Mouse (Mus musculus): ENCODE measurements around the gene Acta1. TPM values are rescaled to one million over a fixed set of nuclear protein-coding genes. Genes with fewer than 3 reads are reported as not detected.

Gene Acta1
- total RNA-seq (2021): over 10,000 TPM; 58,912 to 62,167 TPM
- long read RNA-seq, experiment 1, transcript Acta1-201 (7 exons, 1,446 nt): major isoform, 80,949 of 86,933 reads
- long read RNA-seq, experiment 1, partial matches to known transcripts: 4,959 of 86,933 reads
- long read RNA-seq, experiment 1, other reads (novel, unspliced or antisense): 1,025 of 86,933 reads
- long read RNA-seq, experiment 2, transcript Acta1-201 (7 exons, 1,446 nt): major isoform, 83,228 of 89,378 reads
- long read RNA-seq, experiment 2, partial matches to known transcripts: 5,037 of 89,378 reads
- long read RNA-seq, experiment 2, other reads (novel, unspliced or antisense): 1,113 of 89,378 reads

- intact Hi-C loops (cut with DNase I; ENCODE audit: low total_unique reads): no loop called here
- peak; percentile 89 for DNase-seq
These were observed at the start of gene Acta1 for GRCm38 (mm10) chr8:123894502-123895097. TSS of gene Acta1 (minus strand) at chr8:123894751.

GRCm38 (mm10) chr8:123929026-123929425 is 34.5 kb upstream of the Acta1 start:
- no peak for DNase-seq
- intact Hi-C loops (cut with DNase I; ENCODE audit: low total_unique reads): no loop called here

- intact Hi-C loops (cut with DNase I; ENCODE audit: low total_unique reads): no loop called here
- peak; percentile 42 for DNase-seq
These were observed 31.1 kb upstream of the Acta1 start for GRCm38 (mm10) chr8:123925671-123926070.

GRCm38 (mm10) chr8:123924719-123925118 is 30.2 kb upstream of the Acta1 start:
- peak; percentile 79 for DNase-seq
- intact Hi-C loops (cut with DNase I; ENCODE audit: low total_unique reads): loop anchor here (5.0 kb wide), 1 partner anchor 428 kb away; no protein-coding TSS in a partner anchor

GRCm38 (mm10) chr8:123914635-123915034 is 20.1 kb upstream of the Acta1 start:
- intact Hi-C loops (cut with DNase I; ENCODE audit: low total_unique reads): no loop called here
- no peak for DNase-seq

GRCm38 (mm10) chr8:123912265-123912664 is 17.7 kb upstream of the Acta1 start:
- intact Hi-C loops (cut with DNase I; ENCODE audit: low total_unique reads): no loop called here
- no peak for DNase-seq

GRCm38 (mm10) chr8:123907604-123908003 is 13.1 kb upstream of the Acta1 start:
- intact Hi-C loops (cut with DNase I; ENCODE audit: low total_unique reads): no loop called here
- DNase-seq: no peak

- intact Hi-C loops (cut with DNase I; ENCODE audit: low total_unique reads): no loop called here
- DNase-seq: no peak
These were observed 8.1 kb upstream of the Acta1 start for GRCm38 (mm10) chr8:123902653-123903052.

- intact Hi-C loops (cut with DNase I; ENCODE audit: low total_unique reads): no loop called here
- DNase-seq: no peak
These were observed 4.8 kb upstream of the Acta1 start for GRCm38 (mm10) chr8:123899366-123899765.

- intact Hi-C loops (cut with DNase I; ENCODE audit: low total_unique reads): no loop called here
- no peak for DNase-seq
These were observed 4.0 kb upstream of the Acta1 start for GRCm38 (mm10) chr8:123898576-123898975.

- no peak for DNase-seq
- intact Hi-C loops (cut with DNase I; ENCODE audit: low total_unique reads): no loop called here
These were observed 2.2 kb upstream of the Acta1 start for GRCm38 (mm10) chr8:123896774-123897173.

GRCm38 (mm10) chr8:123896366-123896761 is 1.8 kb upstream of the Acta1 start:
- no peak for DNase-seq
- intact Hi-C loops (cut with DNase I; ENCODE audit: low total_unique reads): no loop called here

GRCm38 (mm10) chr8:123895680-123896365 is 1.3 kb upstream of the Acta1 start:
- intact Hi-C loops (cut with DNase I; ENCODE audit: low total_unique reads): no loop called here
- DNase-seq: peak; percentile 68

GRCm38 (mm10) chr8:123895230-123895629 is 679 bp upstream of the Acta1 start:
- intact Hi-C loops (cut with DNase I; ENCODE audit: low total_unique reads): no loop called here
- DNase-seq: peak; percentile 67

GRCm38 (mm10) chr8:123893413-123893812 is 1.1 kb downstream of the Acta1 start:
- peak; percentile 38 for DNase-seq
- intact Hi-C loops (cut with DNase I; ENCODE audit: low total_unique reads): no loop called here

- intact Hi-C loops (cut with DNase I; ENCODE audit: low total_unique reads): no loop called here
- DNase-seq: peak; percentile 36
These were observed 1.9 kb downstream of the Acta1 start for GRCm38 (mm10) chr8:123892586-123893155.

GRCm38 (mm10) chr8:123891883-123892585 is 2.5 kb downstream of the Acta1 start:
- peak; percentile 59 for DNase-seq

GRCm38 (mm10) chr8:123891271-123891670 is 3.3 kb downstream of the Acta1 start:
- intact Hi-C loops (cut with DNase I; ENCODE audit: low total_unique reads): no loop called here
- DNase-seq: peak; percentile 71

More at GRCm38 (mm10) chr8:123891883-123892585, 2.5 kb downstream of the Acta1 start:
- intact Hi-C loops (cut with DNase I; ENCODE audit: low total_unique reads): no loop called here

GRCm38 (mm10) chr8:123889797-123890196 is 4.8 kb downstream of the Acta1 start:
- DNase-seq: peak; percentile 53
- intact Hi-C loops (cut with DNase I; ENCODE audit: low total_unique reads): no loop called here

GRCm38 (mm10) chr8:123887956-123888355 is 6.6 kb downstream of the Acta1 start:
- DNase-seq: no peak
- intact Hi-C loops (cut with DNase I; ENCODE audit: low total_unique reads): no loop called here
